Mouse (Mus musculus): Measurements from ENCODE around the gene Dcaf11. TPM values are rescaled to one million over a fixed set of nuclear protein-coding genes. Genes with fewer than 3 reads are reported as not detected.

Dcaf11 gene
- polyA plus RNA-seq, 1 experiment from 2014 or later = 72.1 TPM

GRCm38 (mm10) chr14:55592226-55592625 lies 32.4 kb downstream of the Dcaf11 start:
- peaks cover 23% of the 10 kb centered on the region for H3K4me1 ChIP-seq (replicated peaks; ENCODE audit: control insufficient read depth, insufficient read depth, low read length)
- no peak for ATAC-seq (replicated peaks; ENCODE audit: low FRiP score)
- H3K9ac ChIP-seq (ENCODE audit: low read depth, low read length) = peak overlapping the region; percentile 97
- H3K27me3 ChIP-seq (replicated peaks; ENCODE audit: control insufficient read depth, insufficient read depth, low read length) = no peaks in the 10 kb centered on the region
- H3K27ac ChIP-seq (ENCODE audit: low read depth, low read length) = peak overlapping the region; percentile 78
- peak overlapping the region; percentile 97 for H3K4me2 ChIP-seq
- H3K36me3 ChIP-seq (ENCODE audit: control insufficient read depth, insufficient read depth, low read length) = peaks cover 25% of the 10 kb centered on the region
- no peaks in the 10 kb centered on the region for H3K9me3 ChIP-seq (ENCODE audit: control insufficient read depth, low read length)
- no peak for DNase-seq (ENCODE audit: low spot score)
- peak overlapping the region; percentile 99 for H3K4me3 ChIP-seq (ENCODE audit: low read depth, low read length)
- 3% methylated on average over 16 of the region's 16 CpGs for WGBS

- Histone ChIP-seq H3K27ac (ENCODE audit: low read depth, low read length) (no peak overlapping the region), H3K9me3 (ENCODE audit: control insufficient read depth, low read length) (no peaks in the 10 kb centered on the region), H3K4me3 (ENCODE audit: low read depth, low read length) (no peak overlapping the region), H3K4me1 (replicated peaks; ENCODE audit: control insufficient read depth, insufficient read depth, low read length) (peaks cover 16% of the 10 kb centered on the region), H3K9ac (ENCODE audit: low read depth, low read length) (no peak overlapping the region), H3K36me3 (ENCODE audit: control insufficient read depth, insufficient read depth, low read length) (peaks cover 39% of the 10 kb centered on the region), H3K4me2 (no peak overlapping the region), H3K27me3 (replicated peaks; ENCODE audit: control insufficient read depth, insufficient read depth, low read length) (no peaks in the 10 kb centered on the region)
- ATAC-seq (replicated peaks; ENCODE audit: low FRiP score) (no peak), DNase-seq (ENCODE audit: low spot score) (no peak)
- 88% methylated on average over 13 of the region's 13 CpGs for WGBS
These were observed 36.4 kb downstream of the Dcaf11 start for GRCm38 (mm10) chr14:55596036-55596690.

GRCm38 (mm10) chr14:55598521-55599390 lies 39.0 kb downstream of the Dcaf11 start:
- peaks cover 52% of the 10 kb centered on the region for H3K36me3 ChIP-seq (ENCODE audit: control insufficient read depth, insufficient read depth, low read length)
- H3K4me2 ChIP-seq = no peak overlapping the region
- 92% methylated on average over 21 of the region's 21 CpGs for WGBS
- DNase-seq (ENCODE audit: low spot score) (no peak), ATAC-seq (replicated peaks; ENCODE audit: low FRiP score) (no peak)
- no peak overlapping the region for H3K27ac ChIP-seq (ENCODE audit: low read depth, low read length)
- peaks cover 6% of the 10 kb centered on the region for H3K4me1 ChIP-seq (replicated peaks; ENCODE audit: control insufficient read depth, insufficient read depth, low read length)
- no peak overlapping the region for H3K4me3 ChIP-seq (ENCODE audit: low read depth, low read length)
- no peak overlapping the region for H3K9ac ChIP-seq (ENCODE audit: low read depth, low read length)
- H3K9me3 ChIP-seq (ENCODE audit: control insufficient read depth, low read length) = no peaks in the 10 kb centered on the region
- H3K27me3 ChIP-seq (replicated peaks; ENCODE audit: control insufficient read depth, insufficient read depth, low read length) = no peaks in the 10 kb centered on the region

- peak within 1 kb of the TSS; percentile 60 for H3K4me3 ChIP-seq (ENCODE audit: low read depth, low read length)
- H3K4me2 ChIP-seq = peak within 1 kb of the TSS; percentile 78
- ATAC-seq (replicated peaks; ENCODE audit: low FRiP score) (no peak), DNase-seq (ENCODE audit: low spot score) (no peak)
- no peaks in the 10 kb centered on the region for H3K9me3 ChIP-seq (ENCODE audit: control insufficient read depth, low read length)
- no peaks in the 10 kb centered on the region for H3K27me3 ChIP-seq (replicated peaks; ENCODE audit: control insufficient read depth, insufficient read depth, low read length)
- WGBS = 84% methylated on average over 7 of the region's 7 CpGs
- H3K4me1 ChIP-seq (replicated peaks; ENCODE audit: control insufficient read depth, insufficient read depth, low read length) = peaks cover 19% of the 10 kb centered on the region
- peak within 1 kb of the TSS; percentile 83 for H3K27ac ChIP-seq (ENCODE audit: low read depth, low read length)
- peak within 1 kb of the TSS; percentile 68 for H3K9ac ChIP-seq (ENCODE audit: low read depth, low read length)
- peaks cover 45% of the 10 kb centered on the region for H3K36me3 ChIP-seq (ENCODE audit: control insufficient read depth, insufficient read depth, low read length)
These were observed 43.4 kb downstream of the Dcaf11 start, which contains the start of gene Irf9 for GRCm38 (mm10) chr14:55603271-55603632. TSS of gene Irf9 (plus strand) at chr14:55603571.

GRCm38 (mm10) chr14:55603633-55604576 lies 44.1 kb downstream of the Dcaf11 start:
- DNase-seq (ENCODE audit: low spot score) (peak; percentile 82), ATAC-seq (replicated peaks; ENCODE audit: low FRiP score) (peak; percentile 94)
- Histone ChIP-seq H3K4me1 (replicated peaks; ENCODE audit: control insufficient read depth, insufficient read depth, low read length) (peaks cover 19% of the 10 kb centered on the region), H3K4me3 (ENCODE audit: low read depth, low read length) (peak overlapping the region; percentile 60), H3K9ac (ENCODE audit: low read depth, low read length) (peak overlapping the region; percentile 68), H3K4me2 (peak overlapping the region; percentile 78), H3K27ac (ENCODE audit: low read depth, low read length) (peak overlapping the region; percentile 83), H3K36me3 (ENCODE audit: control insufficient read depth, insufficient read depth, low read length) (peaks cover 46% of the 10 kb centered on the region), H3K9me3 (ENCODE audit: control insufficient read depth, low read length) (no peaks in the 10 kb centered on the region), H3K27me3 (replicated peaks; ENCODE audit: control insufficient read depth, insufficient read depth, low read length) (no peaks in the 10 kb centered on the region)
- 17% methylated on average over 19 of the region's 19 CpGs for WGBS

- H3K4me2 ChIP-seq = peak overlapping the region; percentile 78
- no peaks in the 10 kb centered on the region for H3K9me3 ChIP-seq (ENCODE audit: control insufficient read depth, low read length)
- H3K4me1 ChIP-seq (replicated peaks; ENCODE audit: control insufficient read depth, insufficient read depth, low read length) = peaks cover 19% of the 10 kb centered on the region
- DNase-seq (ENCODE audit: low spot score) (no peak), ATAC-seq (replicated peaks; ENCODE audit: low FRiP score) (no peak)
- H3K27me3 ChIP-seq (replicated peaks; ENCODE audit: control insufficient read depth, insufficient read depth, low read length) = no peaks in the 10 kb centered on the region
- WGBS = 88% methylated on average over 11 of the region's 11 CpGs
- H3K27ac ChIP-seq (ENCODE audit: low read depth, low read length) = peak overlapping the region; percentile 83; the same call in 1 of the 2 replicates
- H3K4me3 ChIP-seq (ENCODE audit: low read depth, low read length) = peak overlapping the region; percentile 60
- H3K9ac ChIP-seq (ENCODE audit: low read depth, low read length) = peak overlapping the region; percentile 68
- H3K36me3 ChIP-seq (ENCODE audit: control insufficient read depth, insufficient read depth, low read length) = peaks cover 40% of the 10 kb centered on the region
These were observed 45.0 kb downstream of the Dcaf11 start for GRCm38 (mm10) chr14:55604823-55605222.

GRCm38 (mm10) chr14:55605743-55606459 lies 46.1 kb downstream of the Dcaf11 start:
- peaks cover 19% of the 10 kb centered on the region for H3K4me1 ChIP-seq (replicated peaks; ENCODE audit: control insufficient read depth, insufficient read depth, low read length)
- peak overlapping the region; percentile 46; the same call in 1 of the 2 replicates for H3K9ac ChIP-seq (ENCODE audit: low read depth, low read length)
- H3K4me2 ChIP-seq = peak overlapping the region; percentile 42
- peak overlapping the region; percentile 43 for H3K27ac ChIP-seq (ENCODE audit: low read depth, low read length)
- ATAC-seq (replicated peaks; ENCODE audit: low FRiP score) = no peak
- 82% methylated on average over 16 of the region's 16 CpGs for WGBS
- H3K4me3 ChIP-seq (ENCODE audit: low read depth, low read length) = peak overlapping the region; percentile 10; the same call in 1 of the 2 replicates
- DNase-seq (ENCODE audit: low spot score) = no peak
- no peaks in the 10 kb centered on the region for H3K9me3 ChIP-seq (ENCODE audit: control insufficient read depth, low read length)
- H3K27me3 ChIP-seq (replicated peaks; ENCODE audit: control insufficient read depth, insufficient read depth, low read length) = no peaks in the 10 kb centered on the region
- peaks cover 42% of the 10 kb centered on the region for H3K36me3 ChIP-seq (ENCODE audit: control insufficient read depth, insufficient read depth, low read length)
